Mouse (Mus musculus): Measurements from ENCODE around the gene Rps24. TPM values are rescaled to one million over a fixed set of nuclear protein-coding genes. Genes with fewer than 3 reads are reported as not detected.

The Rps24 gene
- polyA plus RNA-seq, 1 experiment from 2014 or later, result 573 TPM

GRCm38 (mm10) chr14:24498561-24499255 lies 11.8 kb downstream of the Rps24 start:
- Histone ChIP-seq H3K9ac (replicated peaks) (no peak overlapping the region), H3K4me1 (peaks cover 28% of the 10 kb centered on the region), H3K4me3 (replicated peaks) (no peak overlapping the region), H3K9me3 (replicated peaks) (no peaks in the 10 kb centered on the region), H3K36me3 (peaks cover 51% of the 10 kb centered on the region), H3K27ac (replicated peaks) (no peak overlapping the region), H3K27me3 (replicated peaks) (no peaks in the 10 kb centered on the region), H3K4me2 (no peak overlapping the region)
- 76% methylated on average over 5 of the region's 5 CpGs for WGBS
- ATAC-seq (ENCODE audit: low FRiP score), result no peak

- peaks cover 20% of the 10 kb centered on the region for H3K4me1 ChIP-seq
- H3K4me3 ChIP-seq (replicated peaks), result no peak overlapping the region
- H3K4me2 ChIP-seq, result no peak overlapping the region
- peak overlapping the region; percentile 37; the same call in 1 of the 2 replicates for H3K27ac ChIP-seq (replicated peaks)
- H3K9ac ChIP-seq (replicated peaks), result no peak overlapping the region
- H3K36me3 ChIP-seq, result peaks cover 43% of the 10 kb centered on the region
- no peaks in the 10 kb centered on the region for H3K27me3 ChIP-seq (replicated peaks)
- no peaks in the 10 kb centered on the region for H3K9me3 ChIP-seq (replicated peaks)
- WGBS, result 31% methylated on average over 9 of the region's 9 CpGs
- ATAC-seq (ENCODE audit: low FRiP score), result no peak
Measured at GRCm38 (mm10) chr14:24499478-24499877, 12.6 kb downstream of the Rps24 start.

- peaks cover 37% of the 10 kb centered on the region for H3K36me3 ChIP-seq
- peaks cover 15% of the 10 kb centered on the region for H3K4me1 ChIP-seq
- 18% methylated on average over 18 of the region's 18 CpGs for WGBS
- no peak overlapping the region for H3K4me3 ChIP-seq (replicated peaks)
- peak; percentile 80 for ATAC-seq (ENCODE audit: low FRiP score)
- H3K4me2 ChIP-seq, result peak overlapping the region; percentile 33
- no peaks in the 10 kb centered on the region for H3K27me3 ChIP-seq (replicated peaks)
- peak overlapping the region; percentile 41 for H3K9ac ChIP-seq (replicated peaks)
- no peaks in the 10 kb centered on the region for H3K9me3 ChIP-seq (replicated peaks)
- H3K27ac ChIP-seq (replicated peaks), result peak overlapping the region; percentile 90
Measured at GRCm38 (mm10) chr14:24500091-24500844, 13.3 kb downstream of the Rps24 start.

- 5% methylated on average over 8 of the region's 8 CpGs for WGBS
- H3K9me3 ChIP-seq (replicated peaks), result no peaks in the 10 kb centered on the region
- no peak for ATAC-seq (ENCODE audit: low FRiP score)
- peak overlapping the region; percentile 90 for H3K27ac ChIP-seq (replicated peaks)
- peak overlapping the region; percentile 41 for H3K9ac ChIP-seq (replicated peaks)
- H3K4me1 ChIP-seq, result peaks cover 15% of the 10 kb centered on the region
- peaks cover 33% of the 10 kb centered on the region for H3K36me3 ChIP-seq
- H3K4me2 ChIP-seq, result peak overlapping the region; percentile 33
- no peak overlapping the region for H3K4me3 ChIP-seq (replicated peaks)
- H3K27me3 ChIP-seq (replicated peaks), result no peaks in the 10 kb centered on the region
Measured at GRCm38 (mm10) chr14:24500845-24501186, 13.9 kb downstream of the Rps24 start.

- Histone ChIP-seq H3K4me2 (no peak overlapping the region; the same call in 1 of the 2 replicates), H3K9ac (replicated peaks) (peak overlapping the region; percentile 41)
Measured at GRCm38 (mm10) chr14:24501256-24501655, 14.3 kb downstream of the Rps24 start.

GRCm38 (mm10) chr14:24507452-24508069 lies 20.6 kb downstream of the Rps24 start:
- Histone ChIP-seq H3K9ac (replicated peaks) (no peak overlapping the region), H3K9me3 (replicated peaks) (0 out of 2 replicates have a peak, but pooled peaks cover 3% of the 10 kb centered on the region), H3K4me2 (no peak overlapping the region), H3K4me1 (peaks cover 21% of the 10 kb centered on the region), H3K4me3 (replicated peaks) (no peak overlapping the region), H3K27ac (replicated peaks) (peak overlapping the region; percentile 28; the same call in 1 of the 2 replicates), H3K36me3 (no peaks in the 10 kb centered on the region), H3K27me3 (replicated peaks) (no peaks in the 10 kb centered on the region)
- 23% methylated on average over 14 of the region's 14 CpGs for WGBS
- ATAC-seq (ENCODE audit: low FRiP score), result no peak

More at GRCm38 (mm10) chr14:24501256-24501655, 14.3 kb downstream of the Rps24 start:
- H3K9me3 ChIP-seq (replicated peaks), result no peaks in the 10 kb centered on the region
- peaks cover 29% of the 10 kb centered on the region for H3K36me3 ChIP-seq
- H3K27ac ChIP-seq (replicated peaks), result peak overlapping the region; percentile 90
- no peak overlapping the region for H3K4me3 ChIP-seq (replicated peaks)
- no peak for ATAC-seq (ENCODE audit: low FRiP score)
- 25% methylated on average over 4 of the region's 4 CpGs for WGBS
- peaks cover 15% of the 10 kb centered on the region for H3K4me1 ChIP-seq
- H3K27me3 ChIP-seq (replicated peaks), result no peaks in the 10 kb centered on the region

- WGBS, result 12% methylated on average over 18 of the region's 18 CpGs
- Histone ChIP-seq H3K27me3 (replicated peaks) (no peaks in the 10 kb centered on the region), H3K9ac (replicated peaks) (peak overlapping the region; percentile 11; the same call in 1 of the 2 replicates), H3K27ac (replicated peaks) (0 out of 2 replicates have a peak overlapping the region, but pooled peaks have one; percentile 23), H3K4me2 (peak overlapping the region; percentile 38), H3K9me3 (replicated peaks) (0 out of 2 replicates have a peak, but pooled peaks cover 3% of the 10 kb centered on the region), H3K4me1 (peaks cover 21% of the 10 kb centered on the region), H3K4me3 (replicated peaks) (no peak overlapping the region), H3K36me3 (no peaks in the 10 kb centered on the region)
- ATAC-seq (ENCODE audit: low FRiP score), result no peak
Measured at GRCm38 (mm10) chr14:24508070-24508773, 21.3 kb downstream of the Rps24 start.

GRCm38 (mm10) chr14:24509557-24509956 lies 22.6 kb downstream of the Rps24 start:
- Histone ChIP-seq H3K27me3 (replicated peaks) (no peaks in the 10 kb centered on the region), H3K36me3 (no peaks in the 10 kb centered on the region), H3K4me2 (no peak overlapping the region), H3K9me3 (replicated peaks) (0 out of 2 replicates have a peak, but pooled peaks cover 3% of the 10 kb centered on the region), H3K4me1 (peaks cover 21% of the 10 kb centered on the region), H3K4me3 (replicated peaks) (no peak overlapping the region), H3K27ac (replicated peaks) (no peak overlapping the region), H3K9ac (replicated peaks) (no peak overlapping the region)
- WGBS, result 66% methylated on average over 5 of the region's 5 CpGs
- ATAC-seq (ENCODE audit: low FRiP score), result no peak

- Histone ChIP-seq H3K9me3 (replicated peaks) (0 out of 2 replicates have a peak, but pooled peaks cover 3% of the 10 kb centered on the region), H3K4me1 (peaks cover 21% of the 10 kb centered on the region), H3K4me3 (replicated peaks) (no peak overlapping the region), H3K9ac (replicated peaks) (no peak overlapping the region), H3K4me2 (no peak overlapping the region), H3K36me3 (no peaks in the 10 kb centered on the region), H3K27me3 (replicated peaks) (no peaks in the 10 kb centered on the region), H3K27ac (replicated peaks) (no peak overlapping the region)
- ATAC-seq (ENCODE audit: low FRiP score), result no peak
- 100% methylated on average over 1 of the region's 1 CpGs for WGBS
Measured at GRCm38 (mm10) chr14:24510218-24510617, 23.3 kb downstream of the Rps24 start.

GRCm38 (mm10) chr14:24510679-24511078 lies 23.8 kb downstream of the Rps24 start:
- H3K36me3 ChIP-seq, result no peaks in the 10 kb centered on the region
- H3K9me3 ChIP-seq (replicated peaks), result 0 out of 2 replicates have a peak, but pooled peaks cover 3% of the 10 kb centered on the region
- H3K4me2 ChIP-seq, result no peak overlapping the region
- H3K27me3 ChIP-seq (replicated peaks), result no peaks in the 10 kb centered on the region
- no peak overlapping the region for H3K4me3 ChIP-seq (replicated peaks)
- no peak overlapping the region for H3K27ac ChIP-seq (replicated peaks)
- ATAC-seq (ENCODE audit: low FRiP score), result no peak
- WGBS, result 99% methylated on average over 2 of the region's 2 CpGs
- H3K9ac ChIP-seq (replicated peaks), result no peak overlapping the region
- peaks cover 21% of the 10 kb centered on the region for H3K4me1 ChIP-seq

GRCm38 (mm10) chr14:24512527-24513161 lies 25.7 kb downstream of the Rps24 start:
- Histone ChIP-seq H3K4me1 (peaks cover 13% of the 10 kb centered on the region), H3K9me3 (replicated peaks) (0 out of 2 replicates have a peak, but pooled peaks cover 3% of the 10 kb centered on the region), H3K4me2 (no peak overlapping the region), H3K27me3 (replicated peaks) (no peaks in the 10 kb centered on the region), H3K36me3 (no peaks in the 10 kb centered on the region), H3K9ac (replicated peaks) (no peak overlapping the region), H3K4me3 (replicated peaks) (no peak overlapping the region), H3K27ac (replicated peaks) (no peak overlapping the region)
- WGBS, result 36% methylated on average over 6 of the region's 6 CpGs
- ATAC-seq (ENCODE audit: low FRiP score), result no peak

Measured in neural tube, embryonic 15.5 days (tissue).